Comparison of ENCODE assay signal across 16 mouse cellular contexts in genomic region chr2:46609217-46609616, GRCm38 (mm10).
"Had no signal": no experiment of that assay in that cellular context is flagged by ENCODE, and none has a peak within 500 bp of the region (broad histone marks: within the 10 kb centered on the region; RNA-seq: fewer than 3 reads in every experiment).

No protein-coding gene starts in this region.

- DNase-seq: gastrocnemius, postnatal 10 days; gastrocnemius, postnatal 25 days; heart, adult 18-20 months; heart, postnatal 10 days; heart, postnatal 4 days; kidney, adult 18-20 months; kidney, adult 8-10 months; kidney, postnatal 10 days; kidney, postnatal 36 days; layer of hippocampus, postnatal 36 days; left cerebral cortex, postnatal 4 days had no signal

- ATAC-seq: hindbrain, embryonic 16.5 days; inflammation-experienced regulatory T-cells, adult 6 months; intestine, embryonic 15.5 days; intestine, postnatal 0 days; liver, embryonic 12.5 days had no signal
